Mouse (Mus musculus): ENCODE measurements around the gene Lyzl4. TPM values are rescaled to one million over a fixed set of nuclear protein-coding genes. Genes with fewer than 3 reads are reported as not detected.

Lyzl4 gene
- polyA plus RNA-seq, 1 experiment, result 145 TPM

DNA sequence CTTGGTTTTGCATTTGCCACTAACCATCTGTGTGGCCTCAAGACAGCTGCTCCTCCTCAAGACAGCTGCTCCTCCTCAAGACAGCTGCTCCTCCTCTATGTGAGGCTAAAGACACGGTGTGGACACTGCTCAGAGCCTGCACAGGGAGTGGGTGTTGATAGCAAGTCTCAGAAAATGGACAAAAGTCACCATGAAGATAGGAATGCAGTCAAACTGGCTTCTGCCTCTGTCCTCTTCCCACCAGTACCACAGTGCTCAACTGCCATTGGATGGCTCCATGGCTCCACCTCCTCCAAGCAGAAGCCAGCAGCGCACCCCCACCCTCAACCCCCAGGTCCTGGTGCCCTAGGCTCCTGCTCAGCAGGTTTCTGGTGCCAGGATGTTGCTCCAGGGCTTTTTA is 52.4 kb downstream of the Lyzl4 start:
- Histone ChIP-seq H3K27me3 (ENCODE audit: control insufficient read depth, insufficient read depth, low read length) (no peaks in the 10 kb centered on the region), H3K4me1 (ENCODE audit: control insufficient read depth, insufficient read depth, low read length) (peaks cover 5% of the 10 kb centered on the region; the same call in 1 of the 2 replicates), H3K4me3 (ENCODE audit: control insufficient read depth, low read depth, low read length) (peak overlapping the region; percentile 45), H3K36me3 (ENCODE audit: control insufficient read depth, insufficient read depth, low read length) (no peaks in the 10 kb centered on the region), H3K27ac (ENCODE audit: control insufficient read depth, insufficient read depth, low read depth, low read length) (no peak overlapping the region)
- no peak for TF ChIP-seq CTCF (IDR thresholded peaks at IDR 0.05; ENCODE audit: control insufficient read depth, insufficient read depth, insufficient replicate concordance, low read depth, low read length)
- no peak for TF ChIP-seq POLR2A (IDR thresholded peaks at IDR 0.05; ENCODE audit: control insufficient read depth, low read depth, low read length)

DNA sequence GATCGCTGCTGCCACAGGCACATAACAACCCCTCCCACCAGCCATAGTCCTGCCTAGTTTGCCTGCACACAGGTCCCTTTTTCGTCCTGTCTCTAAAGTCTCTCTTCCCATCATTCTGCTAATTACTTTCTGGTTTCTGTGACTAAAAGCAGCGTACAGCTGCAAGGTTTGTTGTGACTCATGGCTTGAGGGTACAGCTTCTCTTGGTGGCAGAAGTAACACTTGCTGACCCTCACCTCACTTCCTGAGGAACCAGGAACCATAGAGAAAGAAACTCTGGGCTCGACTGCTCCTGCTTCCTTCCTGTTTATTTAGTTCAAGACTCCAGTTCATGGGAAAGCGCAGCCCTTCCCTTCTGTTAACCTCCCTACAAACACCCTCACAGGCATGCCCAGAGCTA is 67.5 kb downstream of the Lyzl4 start:
- H3K4me1 ChIP-seq (ENCODE audit: control insufficient read depth, insufficient read depth, low read length), result no peaks in the 10 kb centered on the region
- no peak overlapping the region for H3K4me3 ChIP-seq (ENCODE audit: control insufficient read depth, low read depth, low read length)
- no peak overlapping the region for H3K27ac ChIP-seq (ENCODE audit: control insufficient read depth, insufficient read depth, low read depth, low read length)
- TF ChIP-seq POLR2A (IDR thresholded peaks at IDR 0.05; ENCODE audit: control insufficient read depth, low read depth, low read length), result no peak
- TF ChIP-seq CTCF (IDR thresholded peaks at IDR 0.05; ENCODE audit: control insufficient read depth, insufficient read depth, insufficient replicate concordance, low read depth, low read length), result no peak
- H3K36me3 ChIP-seq (ENCODE audit: control insufficient read depth, insufficient read depth, low read length), result no peaks in the 10 kb centered on the region
- no peaks in the 10 kb centered on the region for H3K27me3 ChIP-seq (ENCODE audit: control insufficient read depth, insufficient read depth, low read length)

DNA sequence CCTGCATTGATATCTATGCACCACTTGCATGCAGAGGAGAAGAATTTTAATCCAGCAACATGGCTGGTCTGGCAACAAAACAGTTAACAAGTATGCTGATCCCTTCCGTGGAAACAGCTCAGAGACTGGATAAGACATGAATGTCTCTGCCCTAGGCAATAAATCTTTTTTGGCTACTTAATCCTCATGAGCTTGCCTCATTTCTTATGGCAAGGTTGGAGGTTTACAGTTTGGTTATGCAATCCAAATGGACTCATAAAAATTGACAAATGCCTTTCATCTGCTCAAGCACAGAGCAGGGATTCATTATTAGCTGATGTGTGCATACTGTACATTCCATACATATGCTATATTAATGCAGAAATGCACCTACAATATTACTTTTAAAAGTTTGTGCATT is 73.4 kb downstream of the Lyzl4 start:
- Histone ChIP-seq H3K27me3 (ENCODE audit: control insufficient read depth, insufficient read depth, low read length) (no peaks in the 10 kb centered on the region), H3K4me3 (ENCODE audit: control insufficient read depth, low read depth, low read length) (no peak overlapping the region), H3K4me1 (ENCODE audit: control insufficient read depth, insufficient read depth, low read length) (no peaks in the 10 kb centered on the region), H3K27ac (ENCODE audit: control insufficient read depth, insufficient read depth, low read depth, low read length) (no peak overlapping the region), H3K36me3 (ENCODE audit: control insufficient read depth, insufficient read depth, low read length) (no peaks in the 10 kb centered on the region)
- TF ChIP-seq CTCF (IDR thresholded peaks at IDR 0.05; ENCODE audit: control insufficient read depth, insufficient read depth, insufficient replicate concordance, low read depth, low read length) (no peak), POLR2A (IDR thresholded peaks at IDR 0.05; ENCODE audit: control insufficient read depth, low read depth, low read length) (no peak)

DNA sequence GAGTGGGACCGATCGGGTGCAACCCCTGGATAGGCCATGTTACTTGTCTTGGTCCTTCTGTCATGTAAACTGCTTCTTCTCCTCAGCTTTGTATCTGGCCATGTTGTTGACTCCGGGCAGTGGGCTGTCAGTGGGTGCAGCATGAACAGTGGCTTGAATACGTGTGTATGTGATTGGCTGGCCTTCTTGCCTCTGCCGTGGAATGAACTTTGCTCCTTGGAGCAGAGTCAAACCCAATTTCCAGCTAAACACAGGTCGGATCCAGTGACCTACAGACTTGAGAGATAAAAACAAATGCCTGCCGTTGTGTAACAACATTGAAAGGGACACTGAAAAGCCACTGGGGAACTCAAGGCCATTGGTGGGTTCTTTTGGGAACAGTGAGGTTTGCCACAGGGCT is 75.5 kb downstream of the Lyzl4 start:
- TF ChIP-seq POLR2A (IDR thresholded peaks at IDR 0.05; ENCODE audit: control insufficient read depth, low read depth, low read length), result no peak
- TF ChIP-seq CTCF (IDR thresholded peaks at IDR 0.05; ENCODE audit: control insufficient read depth, insufficient read depth, insufficient replicate concordance, low read depth, low read length), result no peak
- H3K4me1 ChIP-seq (ENCODE audit: control insufficient read depth, insufficient read depth, low read length), result no peaks in the 10 kb centered on the region

DNA sequence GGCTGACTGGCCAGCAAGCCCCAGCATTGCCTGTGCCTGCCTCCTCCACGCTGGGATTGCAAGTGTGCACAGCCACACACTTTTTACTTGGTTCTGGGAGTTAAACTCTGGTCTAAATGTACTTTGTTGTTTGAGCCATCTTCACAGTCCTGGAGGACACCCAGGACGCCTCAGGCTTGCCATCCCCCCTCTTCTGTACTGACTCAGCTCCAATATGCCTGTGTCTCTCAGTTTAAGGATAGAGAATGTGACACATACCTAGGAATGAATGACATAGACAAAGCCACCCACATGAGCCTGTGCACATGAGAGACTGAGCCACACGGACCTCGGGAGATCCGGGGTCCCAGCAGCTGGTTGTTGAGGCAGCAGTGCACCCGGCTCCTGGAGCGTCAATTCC is 78.6 kb downstream of the Lyzl4 start:
- Histone ChIP-seq H3K4me1 (ENCODE audit: control insufficient read depth, insufficient read depth, low read length) (no peaks in the 10 kb centered on the region; the same call in 1 of the 2 replicates), H3K36me3 (ENCODE audit: control insufficient read depth, insufficient read depth, low read length) (no peaks in the 10 kb centered on the region)
- TF ChIP-seq CTCF (IDR thresholded peaks at IDR 0.05; ENCODE audit: control insufficient read depth, insufficient read depth, insufficient replicate concordance, low read depth, low read length) (no peak), POLR2A (IDR thresholded peaks at IDR 0.05; ENCODE audit: control insufficient read depth, low read depth, low read length) (no peak)

More for the DNA sequence above, 75.5 kb downstream of the Lyzl4 start:
- Histone ChIP-seq H3K4me3 (ENCODE audit: control insufficient read depth, low read depth, low read length) (no peak overlapping the region), H3K27me3 (ENCODE audit: control insufficient read depth, insufficient read depth, low read length) (no peaks in the 10 kb centered on the region), H3K27ac (ENCODE audit: control insufficient read depth, insufficient read depth, low read depth, low read length) (no peak overlapping the region), H3K36me3 (ENCODE audit: control insufficient read depth, insufficient read depth, low read length) (no peaks in the 10 kb centered on the region)

DNA sequence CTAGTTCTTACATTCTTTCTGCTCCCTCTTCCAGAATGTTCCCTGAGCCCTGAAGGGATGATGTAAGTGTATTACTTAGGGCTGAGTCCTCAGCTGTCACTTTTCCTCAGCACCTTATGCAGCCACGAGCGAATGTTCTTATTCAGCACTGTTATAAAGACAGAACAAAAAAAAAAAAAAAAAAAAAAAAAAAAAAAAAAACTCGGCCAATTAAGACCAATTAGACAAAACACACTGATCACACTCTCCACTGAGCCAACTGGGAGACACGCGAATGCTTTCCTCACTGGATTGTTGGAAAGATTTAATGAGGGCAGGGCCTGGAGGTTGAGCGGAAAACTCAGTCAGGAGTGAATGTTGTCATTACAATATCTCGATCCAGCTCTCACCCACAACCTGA is 81.4 kb downstream of the Lyzl4 start:
- Histone ChIP-seq H3K27ac (ENCODE audit: control insufficient read depth, insufficient read depth, low read depth, low read length) (no peak overlapping the region), H3K27me3 (ENCODE audit: control insufficient read depth, insufficient read depth, low read length) (no peaks in the 10 kb centered on the region), H3K36me3 (ENCODE audit: control insufficient read depth, insufficient read depth, low read length) (no peaks in the 10 kb centered on the region), H3K4me1 (ENCODE audit: control insufficient read depth, insufficient read depth, low read length) (no peaks in the 10 kb centered on the region; the same call in 1 of the 2 replicates), H3K4me3 (ENCODE audit: control insufficient read depth, low read depth, low read length) (no peak overlapping the region)
- no peak for TF ChIP-seq CTCF (IDR thresholded peaks at IDR 0.05; ENCODE audit: control insufficient read depth, insufficient read depth, insufficient replicate concordance, low read depth, low read length)
- TF ChIP-seq POLR2A (IDR thresholded peaks at IDR 0.05; ENCODE audit: control insufficient read depth, low read depth, low read length), result no peak

More for the DNA sequence above, 78.6 kb downstream of the Lyzl4 start:
- Histone ChIP-seq H3K27ac (ENCODE audit: control insufficient read depth, insufficient read depth, low read depth, low read length) (no peak overlapping the region), H3K4me3 (ENCODE audit: control insufficient read depth, low read depth, low read length) (no peak overlapping the region), H3K27me3 (ENCODE audit: control insufficient read depth, insufficient read depth, low read length) (no peaks in the 10 kb centered on the region)

DNA sequence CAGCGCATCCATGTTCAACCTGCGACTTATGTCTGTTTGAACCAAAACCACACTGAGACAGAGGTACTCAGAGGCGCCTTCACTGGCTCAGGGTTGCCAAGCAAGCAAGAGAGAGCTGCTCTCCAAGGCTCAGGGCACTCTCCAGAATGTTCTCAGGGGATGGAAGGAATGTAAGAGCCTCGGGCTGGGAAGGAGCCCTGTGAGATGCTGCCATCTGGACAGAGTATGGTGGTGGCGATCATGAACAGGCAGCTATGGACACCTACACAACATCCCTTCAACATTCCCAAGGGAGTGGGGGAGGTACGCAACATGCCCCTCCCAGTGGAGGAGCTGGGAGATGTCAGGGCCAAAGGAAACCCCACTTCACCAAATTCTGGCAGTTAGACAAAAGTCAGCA is 83.7 kb downstream of the Lyzl4 start:
- Histone ChIP-seq H3K4me1 (ENCODE audit: control insufficient read depth, insufficient read depth, low read length) (no peaks in the 10 kb centered on the region; the same call in 1 of the 2 replicates), H3K4me3 (ENCODE audit: control insufficient read depth, low read depth, low read length) (no peak overlapping the region), H3K27me3 (ENCODE audit: control insufficient read depth, insufficient read depth, low read length) (no peaks in the 10 kb centered on the region), H3K36me3 (ENCODE audit: control insufficient read depth, insufficient read depth, low read length) (no peaks in the 10 kb centered on the region), H3K27ac (ENCODE audit: control insufficient read depth, insufficient read depth, low read depth, low read length) (no peak overlapping the region)
- no peak for TF ChIP-seq CTCF (IDR thresholded peaks at IDR 0.05; ENCODE audit: control insufficient read depth, insufficient read depth, insufficient replicate concordance, low read depth, low read length)

DNA sequence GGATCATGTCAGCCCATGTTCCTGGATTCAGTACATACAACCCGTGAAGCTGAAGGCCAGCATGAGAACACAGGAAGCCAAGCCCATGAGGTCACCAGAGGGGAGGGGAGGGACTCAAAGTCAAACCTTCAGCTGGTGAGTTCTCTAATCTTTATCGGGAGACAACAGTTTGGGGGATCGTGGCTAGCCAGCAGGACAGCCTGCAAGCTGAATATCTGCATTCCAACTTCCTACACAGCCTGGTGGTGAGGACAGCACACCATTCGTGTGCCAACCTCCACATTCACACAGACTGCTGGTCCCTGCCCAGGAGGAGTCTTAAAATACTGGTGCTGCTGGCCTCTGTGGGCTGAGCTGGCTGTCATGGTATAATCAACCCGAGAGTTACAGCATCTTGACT is 85.0 kb downstream of the Lyzl4 start:
- no peak overlapping the region for H3K4me3 ChIP-seq (ENCODE audit: control insufficient read depth, low read depth, low read length)
- no peak overlapping the region for H3K27ac ChIP-seq (ENCODE audit: control insufficient read depth, insufficient read depth, low read depth, low read length)
- TF ChIP-seq POLR2A (IDR thresholded peaks at IDR 0.05; ENCODE audit: control insufficient read depth, low read depth, low read length) (no peak), CTCF (IDR thresholded peaks at IDR 0.05; ENCODE audit: control insufficient read depth, insufficient read depth, insufficient replicate concordance, low read depth, low read length) (no peak)
- H3K4me1 ChIP-seq (ENCODE audit: control insufficient read depth, insufficient read depth, low read length), result no peaks in the 10 kb centered on the region; the same call in 1 of the 2 replicates
- no peaks in the 10 kb centered on the region for H3K36me3 ChIP-seq (ENCODE audit: control insufficient read depth, insufficient read depth, low read length)
- H3K27me3 ChIP-seq (ENCODE audit: control insufficient read depth, insufficient read depth, low read length), result no peaks in the 10 kb centered on the region

Data from testis, adult 2 months (tissue).